Mouse (Mus musculus) neural tube, embryonic 11.5 days (tissue): ENCODE results near the gene Triml2. TPM values are rescaled to one million over a fixed set of nuclear protein-coding genes. Genes with fewer than 3 reads are reported as not detected.

Experiments
- ATAC-seq: fragments of 200-750 bp; cut with Nextera tagmentation; 2 replicates; pipeline ENCODE4 v1.8.0; 2017; ENCODE audit warnings: moderate number of reproducible peaks, mild to moderate bottlenecking, moderate TSS enrichment, moderate library complexity; ENCODE audit not compliant: insufficient read depth, low FRiP score, low TSS enrichment
- DNase-seq: peaks from one replicate; pipeline ENCODE4 v3.0.0-alpha.2; 2015; ENCODE audit warnings: low spot score
- H3K27ac ChIP-seq: fragments of 300-500 bp; sonication (generic); 2 replicates; pipeline ENCODE4 v1.5.1; 2014; ENCODE audit warnings: low read depth, mild to moderate bottlenecking, low read length
- H3K27me3 ChIP-seq: fragments of 300-500 bp; sonication (generic); 2 replicates; pipeline ENCODE4 v1.6.1; 2014; ENCODE audit warnings: mild to moderate bottlenecking, low read length, mixed read lengths; ENCODE audit not compliant: control insufficient read depth, insufficient read depth
- H3K36me3 ChIP-seq: fragments of 300-500 bp; sonication (generic); 2 replicates; pipeline ENCODE4 v1.6.1; 2014; ENCODE audit warnings: mild to moderate bottlenecking, low read length, moderate library complexity, mixed read lengths; ENCODE audit not compliant: control insufficient read depth, insufficient read depth
- H3K4me1 ChIP-seq: fragments of 300-500 bp; sonication (generic); 2 replicates; pipeline ENCODE4 v1.6.1; 2014; ENCODE audit warnings: low read length, mixed read lengths; ENCODE audit not compliant: control insufficient read depth, insufficient read depth
- H3K4me2 ChIP-seq: fragments of 300-500 bp; sonication (generic); 2 replicates; pipeline ENCODE4 v1.6.1; 2014; ENCODE audit warnings: low read depth, mild to moderate bottlenecking, moderate library complexity
- H3K4me3 ChIP-seq: fragments of 300-500 bp; sonication (generic); 2 replicates; pipeline ENCODE4 v1.5.1; 2014; ENCODE audit warnings: low read depth, low read length
- H3K9ac ChIP-seq: fragments of 300-500 bp; sonication (generic); 2 replicates; pipeline ENCODE4 v1.6.1; 2014; ENCODE audit warnings: mild to moderate bottlenecking, low read length
- H3K9me3 ChIP-seq: fragments of 300-500 bp; sonication (generic); 2 replicates; pipeline ENCODE4 v1.6.1; 2016; ENCODE audit warnings: low read length; ENCODE audit not compliant: control insufficient read depth
- WGBS: fragments of 180-500 bp; shearing (Covaris S2); extraction: QIAGEN DNeasy Blood & Tissue Kit; methylation state at CpG from one replicate; pipeline ENCODE4 v1.1.7; 2014; 5-methylcytosine and 5-hydroxymethylcytosine counted together
- polyA plus RNA-seq: library from polyadenylated mRNA; unstranded; fragments of >200 nt; fragmentation: Nextera tagmentation; extraction: Ambion mirVana; gene quantifications from 2 replicates; pipeline ENCODE4 v1.2.1, GENCODE M21; 2014

Triml2 gene
- not detected in 2 replicates for polyA plus RNA-seq

DNA sequence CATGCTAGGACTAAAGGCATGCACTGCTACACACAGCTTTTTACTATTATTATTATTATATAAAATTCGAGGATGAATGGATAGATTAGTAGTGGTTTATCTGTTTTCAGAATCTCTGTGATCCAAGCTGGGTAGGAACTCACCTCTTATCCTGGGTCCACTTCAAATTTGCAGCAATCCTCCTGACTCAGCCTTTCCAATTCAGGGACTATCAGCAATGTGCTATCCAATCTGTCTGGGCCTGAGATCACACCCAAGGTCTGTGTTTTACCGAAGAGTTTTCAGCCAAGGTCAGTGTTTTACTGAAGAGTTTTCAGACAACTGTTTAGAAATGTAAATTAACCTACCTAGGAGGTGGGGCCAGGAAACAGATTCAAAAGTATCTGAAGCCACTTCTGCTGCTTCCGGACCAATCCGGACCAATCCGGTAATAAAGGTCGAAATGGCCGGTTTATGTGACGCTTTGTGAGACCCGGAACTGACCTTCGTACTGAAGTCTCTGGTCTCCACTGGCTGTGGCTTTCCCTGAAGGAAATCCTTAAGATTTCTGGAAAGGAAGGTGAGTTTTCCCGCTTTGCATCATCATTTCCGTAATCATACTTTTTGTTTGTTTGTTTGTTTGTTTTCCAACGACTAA, at the start of gene Triml2:
Gene Triml2, plus strand, starts transcription at position 488 of the 637 bp plus-strand sequence.
- ATAC-seq: no peak
- Histone ChIP-seq H3K4me2 (no peak within 1 kb of the TSS), H3K27me3 (no peaks in the 10 kb centered on the region), H3K4me3 (no peak within 1 kb of the TSS), H3K9me3 (no peaks in the 10 kb centered on the region), H3K4me1 (no peaks in the 10 kb centered on the region), H3K27ac (no peak within 1 kb of the TSS), H3K9ac (no peak within 1 kb of the TSS), H3K36me3 (no peaks in the 10 kb centered on the region)
- WGBS: 94% methylated on average over 13 of the region's 13 CpGs
- no peak for DNase-seq

DNA sequence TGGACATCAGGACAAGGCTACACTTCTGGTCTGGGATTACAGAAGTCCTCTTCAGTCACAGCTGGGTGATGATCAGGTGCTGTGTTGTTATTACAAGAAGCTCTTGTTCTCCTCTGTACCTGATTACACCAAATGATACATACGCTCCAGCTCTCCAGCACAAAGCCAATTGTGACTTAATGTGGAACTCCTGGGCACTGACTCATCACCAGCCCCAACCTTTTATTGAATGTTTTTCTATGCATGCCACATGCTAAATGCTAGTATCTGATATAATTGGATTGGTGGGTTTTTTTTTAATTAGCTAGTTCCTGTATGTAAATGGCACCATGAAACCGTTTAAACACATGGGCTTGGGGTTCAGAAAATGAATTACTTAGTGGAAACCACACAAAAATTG, 39.0 kb upstream of the Triml2 start, which contains the start of gene Triml1:
Gene Triml1, minus strand, starts transcription at position 101 of the 400 bp plus-strand sequence.
- Histone ChIP-seq H3K4me2 (no peak within 1 kb of the TSS), H3K36me3 (no peaks in the 10 kb centered on the region), H3K4me3 (no peak within 1 kb of the TSS), H3K9me3 (no peaks in the 10 kb centered on the region), H3K9ac (no peak within 1 kb of the TSS), H3K27ac (no peak within 1 kb of the TSS), H3K27me3 (no peaks in the 10 kb centered on the region), H3K4me1 (no peaks in the 10 kb centered on the region)
- no peak for ATAC-seq
- WGBS: 78% methylated on average over 2 of the region's 2 CpGs
- no peak for DNase-seq

DNA sequence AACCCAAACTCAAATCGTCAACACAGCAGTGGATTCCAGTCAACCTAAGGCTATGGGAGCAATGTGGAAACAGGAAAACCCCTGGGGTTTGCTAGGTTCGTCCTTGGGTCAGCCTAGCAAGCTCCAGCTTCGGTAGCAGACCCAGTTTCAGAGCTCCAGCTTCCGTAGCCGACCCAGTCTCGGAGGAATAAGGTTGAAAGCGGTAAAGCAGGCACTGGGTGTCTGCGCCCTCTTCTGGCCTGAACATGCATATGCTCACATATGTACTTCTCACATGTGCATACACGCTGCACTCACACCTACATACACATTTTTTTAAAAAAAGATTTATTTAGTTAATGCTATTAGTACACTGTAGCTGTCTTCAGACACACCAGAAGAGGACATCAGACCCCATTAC, 31.0 kb upstream of the Triml2 start:
- H3K27ac ChIP-seq: no peak overlapping the region
- H3K4me3 ChIP-seq: no peak overlapping the region
- H3K9me3 ChIP-seq: no peaks in the 10 kb centered on the region
- no peaks in the 10 kb centered on the region for H3K4me1 ChIP-seq
- H3K27me3 ChIP-seq: no peaks in the 10 kb centered on the region
- H3K4me2 ChIP-seq: no peak overlapping the region
- WGBS: 89% methylated on average over 9 of the region's 9 CpGs
- ATAC-seq: no peak
- no peaks in the 10 kb centered on the region for H3K36me3 ChIP-seq
- no peak overlapping the region for H3K9ac ChIP-seq
- DNase-seq: no peak

DNA sequence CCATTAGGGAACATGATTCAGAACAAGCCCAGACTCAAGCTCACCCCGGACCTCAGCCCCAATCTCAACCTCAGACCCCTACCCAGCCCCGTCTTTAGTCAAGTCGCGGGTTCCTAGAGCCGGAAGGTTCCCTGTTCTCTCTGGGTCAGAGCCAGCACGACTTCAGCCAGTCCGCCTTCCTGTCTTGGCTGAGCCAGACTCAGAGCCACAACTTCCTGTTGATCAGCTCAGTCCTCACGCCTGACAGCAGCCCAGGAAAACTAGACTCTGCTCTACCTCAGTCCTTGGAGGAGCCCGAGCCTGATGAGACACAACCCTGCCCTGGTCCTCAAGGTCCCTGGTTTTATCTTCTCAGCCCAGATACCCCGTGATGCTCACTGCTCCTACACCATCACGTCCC, 17.1 kb upstream of the Triml2 start:
- no peak overlapping the region for H3K9ac ChIP-seq
- 90% methylated on average over 11 of the region's 11 CpGs for WGBS
- no peak overlapping the region for H3K27ac ChIP-seq
- ATAC-seq (no peak), DNase-seq (no peak)
- no peaks in the 10 kb centered on the region for H3K9me3 ChIP-seq
- no peaks in the 10 kb centered on the region for H3K4me1 ChIP-seq
- H3K4me3 ChIP-seq: no peak overlapping the region
- H3K4me2 ChIP-seq: no peak overlapping the region
- no peaks in the 10 kb centered on the region for H3K27me3 ChIP-seq
- H3K36me3 ChIP-seq: no peaks in the 10 kb centered on the region

DNA sequence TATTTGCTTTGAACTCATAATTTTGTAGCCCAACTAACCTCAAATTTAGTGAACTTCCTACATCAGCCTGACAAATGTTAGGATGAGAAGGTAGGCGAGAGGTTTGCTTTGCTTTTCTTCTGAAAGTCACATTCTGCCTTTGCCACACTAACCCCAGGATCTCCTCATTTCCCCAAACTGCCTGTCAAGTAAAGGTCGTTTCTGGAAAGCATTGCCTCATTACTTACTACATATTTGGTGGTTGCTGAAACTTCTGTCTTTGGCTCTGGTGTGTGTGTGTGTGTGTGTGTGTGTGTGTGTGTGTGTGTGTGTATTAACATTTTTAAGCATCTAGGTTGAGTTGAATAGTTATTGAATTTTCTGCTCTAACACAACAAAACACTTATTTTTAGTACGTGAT, 15.9 kb upstream of the Triml2 start:
- Histone ChIP-seq H3K4me3 (no peak overlapping the region), H3K27ac (no peak overlapping the region), H3K4me1 (no peaks in the 10 kb centered on the region), H3K9me3 (no peaks in the 10 kb centered on the region), H3K36me3 (no peaks in the 10 kb centered on the region), H3K4me2 (no peak overlapping the region), H3K9ac (no peak overlapping the region), H3K27me3 (no peaks in the 10 kb centered on the region)
- WGBS: 91% methylated on average over 3 of the region's 3 CpGs
- no peak for ATAC-seq
- no peak for DNase-seq

DNA sequence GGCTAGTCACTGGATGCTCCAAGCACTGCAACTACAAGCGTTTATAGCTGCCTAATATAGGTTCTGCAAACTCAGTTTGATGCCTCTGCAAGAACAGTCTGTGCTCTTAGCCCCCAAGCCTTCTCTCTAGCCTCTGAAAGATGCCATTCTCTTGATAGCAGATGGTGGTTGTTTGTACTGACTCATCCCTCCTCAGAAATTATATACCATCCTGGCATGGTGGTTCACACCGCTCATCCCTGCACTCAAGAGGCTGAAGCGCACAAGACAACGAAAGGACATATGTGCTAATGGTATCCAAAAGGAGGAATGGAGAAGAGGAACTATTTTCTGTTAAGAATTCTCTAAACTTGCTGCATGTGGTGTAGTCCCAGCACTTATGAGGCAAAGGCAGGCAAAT, 12.3 kb upstream of the Triml2 start:
- WGBS: 88% methylated on average over 4 of the region's 4 CpGs
- no peak for DNase-seq
- H3K27me3 ChIP-seq: no peaks in the 10 kb centered on the region

GRCm38 (mm10) chr8:43169249-43169755, 11.0 kb upstream of the Triml2 start:
- no peak for ATAC-seq

More for the DNA sequence above, 12.3 kb upstream of the Triml2 start:
- H3K4me2 ChIP-seq: no peak overlapping the region
- no peaks in the 10 kb centered on the region for H3K4me1 ChIP-seq
- H3K27ac ChIP-seq: no peak overlapping the region
- no peak overlapping the region for H3K9ac ChIP-seq
- no peak overlapping the region for H3K4me3 ChIP-seq
- no peak for ATAC-seq
- H3K9me3 ChIP-seq: no peaks in the 10 kb centered on the region
- H3K36me3 ChIP-seq: no peaks in the 10 kb centered on the region

GRCm38 (mm10) chr8:43176766-43177486, 3.4 kb upstream of the Triml2 start:
- Histone ChIP-seq H3K27me3 (no peaks in the 10 kb centered on the region), H3K4me2 (no peak overlapping the region), H3K9ac (no peak overlapping the region), H3K27ac (no peak overlapping the region), H3K9me3 (no peaks in the 10 kb centered on the region), H3K4me1 (no peaks in the 10 kb centered on the region), H3K36me3 (no peaks in the 10 kb centered on the region), H3K4me3 (no peak overlapping the region)
- ATAC-seq (no peak), DNase-seq (no peak)
- WGBS: 88% methylated on average over 6 of the region's 6 CpGs

More at GRCm38 (mm10) chr8:43169249-43169755, 11.0 kb upstream of the Triml2 start:
- Histone ChIP-seq H3K27ac (no peak overlapping the region), H3K9ac (no peak overlapping the region), H3K27me3 (no peaks in the 10 kb centered on the region), H3K4me3 (no peak overlapping the region), H3K9me3 (no peaks in the 10 kb centered on the region), H3K4me1 (no peaks in the 10 kb centered on the region), H3K36me3 (no peaks in the 10 kb centered on the region), H3K4me2 (no peak overlapping the region)
- DNase-seq: no peak
- 92% methylated on average over 6 of the region's 6 CpGs for WGBS

GRCm38 (mm10) chr8:43178263-43178662, 2.1 kb upstream of the Triml2 start:
- WGBS: 42% methylated on average over 3 of the region's 3 CpGs
- Histone ChIP-seq H3K36me3 (no peaks in the 10 kb centered on the region), H3K9ac (no peak overlapping the region), H3K27ac (no peak overlapping the region), H3K4me3 (no peak overlapping the region), H3K4me1 (no peaks in the 10 kb centered on the region), H3K27me3 (no peaks in the 10 kb centered on the region), H3K9me3 (no peaks in the 10 kb centered on the region), H3K4me2 (no peak overlapping the region)
- DNase-seq: no peak
- ATAC-seq: no peak
